Mouse (Mus musculus) mouse trophoblast stem cell (cell line): Measurements from ENCODE around the gene Clip4.

ENCODE experiments used
- in situ Hi-C, 2 experiments: fragments of 300-500 bp; cut with MseI, MboI; formaldehyde crosslinking; loops; 2 replicates in 1 of 2; 3 replicates in 1 of 2; pipeline ENCODE4 v1.15.1; 2025

Clip4 gene

DNA sequence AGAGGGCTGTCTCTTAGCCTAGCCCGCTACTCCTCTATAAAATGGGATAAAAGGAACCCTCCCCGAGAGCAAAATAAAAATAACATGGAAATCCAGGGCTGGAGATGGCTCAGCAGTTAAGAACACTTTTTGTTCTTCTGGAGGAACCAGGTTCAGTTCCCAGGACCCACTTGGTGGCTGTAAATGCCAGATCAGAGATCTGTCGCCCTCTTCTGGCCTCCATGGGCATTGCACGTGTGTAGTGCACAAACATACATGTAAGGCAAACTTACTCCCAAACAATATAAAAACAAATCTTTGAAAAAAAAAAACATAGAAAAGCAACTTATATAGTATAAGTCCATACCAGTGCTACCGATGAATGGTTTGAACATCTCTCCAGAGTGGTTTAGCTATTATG is 104.7 kb downstream of the Clip4 start:
- in situ Hi-C loops = loop anchor here (5.0 to 10.0 kb wide), 4 partner anchors 178 to 308 kb away; no protein-coding TSS in a partner anchor

DNA sequence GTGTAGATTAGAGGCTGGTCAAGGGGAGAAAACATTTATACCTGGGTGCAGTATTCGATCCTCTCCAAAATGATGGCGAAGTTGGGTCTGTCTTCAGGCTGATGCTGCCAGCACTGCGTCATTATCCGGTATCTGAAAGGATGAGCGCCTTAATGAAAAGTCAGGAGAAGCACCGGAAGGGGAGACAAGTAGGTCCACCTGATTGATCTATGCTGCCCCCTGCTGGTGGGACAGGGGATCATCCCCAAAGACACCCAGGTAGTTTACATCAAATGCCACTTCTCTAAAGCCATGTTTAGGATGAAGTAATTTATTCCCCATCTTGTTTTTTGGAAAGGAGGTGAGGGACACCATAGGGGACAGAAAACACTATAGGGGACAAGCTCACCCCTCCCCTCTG is 105.8 kb downstream of the Clip4 start:
- in situ Hi-C loops = loop anchor here (5.0 to 10.0 kb wide), 4 partner anchors 179 to 309 kb away; no protein-coding TSS in a partner anchor

DNA sequence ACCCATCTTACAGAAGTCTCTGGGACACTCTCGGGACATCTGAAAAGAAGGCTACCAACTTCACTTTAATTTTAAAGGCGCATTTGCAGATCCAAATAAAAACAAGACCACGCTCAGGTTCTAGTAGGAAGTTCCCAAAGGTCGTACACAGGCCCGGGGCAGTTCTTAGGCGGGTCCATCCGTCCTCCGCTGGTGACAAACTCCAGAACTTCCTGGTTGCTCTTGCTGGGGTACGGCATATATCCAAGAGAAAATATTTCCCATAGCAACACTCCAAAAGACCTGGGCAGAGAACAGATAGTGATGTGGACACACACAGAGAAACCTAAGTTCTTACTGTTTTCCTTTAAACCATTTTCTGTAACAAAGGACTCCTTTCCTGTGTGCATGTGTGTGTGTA is 106.5 kb downstream of the Clip4 start:
- in situ Hi-C loops = loop anchor here (5.0 to 10.0 kb wide), 4 partner anchors 180 to 310 kb away; no protein-coding TSS in a partner anchor

DNA sequence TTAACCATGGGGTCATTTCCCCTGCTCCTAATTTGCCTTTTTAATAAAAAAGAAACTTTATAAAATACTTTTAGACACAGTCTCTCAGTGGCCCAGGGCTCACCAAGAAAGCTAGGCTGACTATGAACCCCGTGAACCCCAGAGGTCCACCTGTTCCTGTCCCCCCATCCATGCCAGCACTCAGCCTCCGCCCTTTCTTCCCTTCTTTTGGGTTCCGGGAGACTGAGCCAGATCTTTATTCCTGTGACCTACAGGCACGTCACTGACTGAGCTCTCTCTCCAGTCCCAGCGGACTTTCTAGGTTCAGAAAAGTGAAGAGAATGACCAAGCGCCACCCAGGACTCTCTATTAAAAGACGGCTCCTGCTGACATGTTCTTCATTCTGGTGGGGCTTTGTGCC is 107.2 kb downstream of the Clip4 start:
- in situ Hi-C loops = loop anchor here (10.0 kb wide), 2 partner anchors 181 to 311 kb away; no protein-coding TSS in a partner anchor

DNA sequence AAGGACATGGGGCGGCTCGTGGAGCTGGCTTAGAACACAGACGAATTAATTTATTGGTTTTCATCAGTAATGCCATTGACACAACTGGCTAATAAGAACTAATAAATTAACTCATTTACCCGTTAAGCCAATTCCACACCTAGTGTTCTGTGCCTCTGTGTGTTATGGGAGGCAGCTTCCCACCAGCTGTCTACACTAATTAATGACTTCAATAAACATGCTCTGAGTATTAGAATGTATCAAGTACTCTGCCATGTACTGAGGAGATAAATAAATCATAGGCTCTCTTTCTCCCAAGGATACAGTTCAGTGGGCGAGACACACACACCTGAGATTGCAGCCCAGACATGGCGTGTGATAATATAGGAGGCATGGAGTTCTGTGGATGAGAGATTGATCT is 113.1 kb downstream of the Clip4 start:
- in situ Hi-C loops = no loop called here

- in situ Hi-C loops = no loop called here
These were observed 140.8 kb downstream of the Clip4 start for GRCm38 (mm10) chr17:71909107-71909506.

- in situ Hi-C loops = no loop called here
These were observed 144.9 kb downstream of the Clip4 start for GRCm38 (mm10) chr17:71913188-71913587.
